Mouse (Mus musculus): ENCODE measurements around the gene Wipi1.

Wipi1 gene

DNA sequence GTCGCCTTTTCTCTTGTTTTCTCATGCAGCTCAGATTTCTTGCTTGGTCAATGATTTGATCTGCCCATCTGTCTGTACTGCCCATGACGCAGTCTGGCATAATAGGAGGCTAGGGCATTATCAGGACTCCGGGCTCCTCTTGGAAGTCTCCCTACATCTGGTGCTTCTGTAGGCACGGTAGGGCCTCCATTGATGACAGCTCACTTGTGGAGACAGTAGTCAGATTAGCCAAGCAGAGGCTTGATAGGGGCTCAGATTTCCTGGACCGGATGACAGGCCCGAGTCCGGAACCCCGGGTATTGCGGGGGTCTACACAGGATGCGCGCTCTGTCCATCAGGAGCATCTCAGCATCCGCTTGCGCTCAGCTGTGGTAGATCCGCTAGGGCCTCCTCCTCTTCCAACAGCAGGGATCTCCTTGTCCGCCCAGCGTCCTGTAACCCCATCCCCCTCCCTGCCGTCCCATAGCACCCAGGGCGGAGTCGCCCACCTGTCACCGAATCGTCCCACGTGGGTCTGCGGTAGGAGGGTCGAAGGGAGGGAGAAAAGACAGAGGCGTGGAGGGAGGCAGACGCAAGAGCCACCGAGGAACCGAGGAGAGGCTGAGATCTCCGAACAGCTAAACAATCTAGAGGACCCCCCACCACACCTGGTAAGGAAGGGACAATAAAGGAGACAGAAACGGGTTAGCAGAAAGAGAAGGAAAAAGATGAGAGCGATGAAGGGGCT lies 38.4 kb upstream of the Wipi1 start:
- TF ChIP-seq NANOG (IDR thresholded peaks at IDR 0.05; ENCODE audit: borderline replicate concordance, low read length) (no peak), CTCF (conservative IDR thresholded peaks at IDR 0.05; ENCODE audit: low read length) (no peak), POU5F1 (IDR thresholded peaks at IDR 0.05; ENCODE audit: borderline replicate concordance, low read length) (no peak)
- Histone ChIP-seq H3K9me3 (ENCODE audit: low read length) (no peaks in the 10 kb centered on the region), H3K36me3 (ENCODE audit: insufficient read depth, low read length) (peaks cover 18% of the 10 kb centered on the region), H3K27me3 (ENCODE audit: insufficient read depth, low read length) (peaks cover 18% of the 10 kb centered on the region), H3K4me1 (replicated peaks; ENCODE audit: low read depth, low read length) (peaks cover 38% of the 10 kb centered on the region), H3K4me3 (replicated peaks; ENCODE audit: low read length) (peak overlapping the region; percentile 94)

DNA sequence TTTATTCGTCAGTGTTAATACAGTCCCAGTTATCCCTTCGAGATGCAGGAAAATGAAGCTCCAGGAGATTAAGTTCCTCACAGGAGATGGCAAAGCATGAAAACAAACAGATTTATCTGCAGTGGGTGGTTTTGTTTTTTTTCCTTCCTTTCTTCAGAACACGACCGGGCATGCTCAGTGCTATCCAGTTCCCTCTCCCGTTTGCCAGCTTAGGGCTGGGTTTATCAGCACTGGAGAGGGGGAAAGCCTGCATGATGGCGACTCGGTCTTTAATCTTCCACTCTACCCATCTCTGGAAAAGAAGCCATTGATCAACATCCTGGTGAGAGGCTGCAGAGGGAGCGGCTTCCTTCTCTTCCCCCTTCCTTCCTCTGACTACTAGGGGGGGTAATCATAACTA lies 37.4 kb upstream of the Wipi1 start, which contains the start of gene Prkar1a:
Gene Prkar1a (plus strand): TSS at position 200 of the 400 bp plus-strand sequence.
- Histone ChIP-seq H3K36me3 (ENCODE audit: insufficient read depth, low read length) (peaks cover 10% of the 10 kb centered on the region), H3K4me1 (replicated peaks; ENCODE audit: low read depth, low read length) (peaks cover 38% of the 10 kb centered on the region), H3K27me3 (ENCODE audit: insufficient read depth, low read length) (peaks cover 18% of the 10 kb centered on the region), H3K9me3 (ENCODE audit: low read length) (no peaks in the 10 kb centered on the region), H3K4me3 (replicated peaks; ENCODE audit: low read length) (peak within 1 kb of the TSS; percentile 94)
- TF ChIP-seq CTCF (conservative IDR thresholded peaks at IDR 0.05; ENCODE audit: low read length) (no peak), POU5F1 (IDR thresholded peaks at IDR 0.05; ENCODE audit: borderline replicate concordance, low read length) (no peak), NANOG (IDR thresholded peaks at IDR 0.05; ENCODE audit: borderline replicate concordance, low read length) (no peak)

DNA sequence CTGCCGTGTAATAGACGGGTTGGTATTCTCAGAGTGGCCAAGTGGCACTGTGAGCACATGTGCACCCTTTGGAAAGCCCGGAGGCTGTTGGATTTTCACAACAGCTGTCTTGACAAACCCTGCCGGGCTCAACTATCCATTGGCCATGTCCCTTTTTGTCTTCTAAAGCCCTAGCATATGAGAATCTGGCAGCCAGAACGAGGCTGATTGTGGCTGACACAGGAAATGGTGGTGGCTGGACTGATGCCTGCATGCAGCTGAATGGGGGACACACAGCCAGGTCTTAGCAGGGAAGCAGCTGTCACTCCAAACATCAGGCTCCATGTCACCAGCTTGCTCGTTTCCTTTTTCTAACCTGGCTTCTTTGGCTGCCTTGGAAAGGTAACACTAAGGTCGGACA lies 36.7 kb upstream of the Wipi1 start:
- Histone ChIP-seq H3K36me3 (ENCODE audit: insufficient read depth, low read length) (peaks cover 3% of the 10 kb centered on the region), H3K27me3 (ENCODE audit: insufficient read depth, low read length) (peaks cover 18% of the 10 kb centered on the region), H3K4me1 (replicated peaks; ENCODE audit: low read depth, low read length) (peaks cover 36% of the 10 kb centered on the region), H3K4me3 (replicated peaks; ENCODE audit: low read length) (no peak overlapping the region), H3K9me3 (ENCODE audit: low read length) (no peaks in the 10 kb centered on the region)
- TF ChIP-seq CTCF (conservative IDR thresholded peaks at IDR 0.05; ENCODE audit: low read length) (no peak), NANOG (IDR thresholded peaks at IDR 0.05; ENCODE audit: borderline replicate concordance, low read length) (no peak), POU5F1 (IDR thresholded peaks at IDR 0.05; ENCODE audit: borderline replicate concordance, low read length) (no peak)

DNA sequence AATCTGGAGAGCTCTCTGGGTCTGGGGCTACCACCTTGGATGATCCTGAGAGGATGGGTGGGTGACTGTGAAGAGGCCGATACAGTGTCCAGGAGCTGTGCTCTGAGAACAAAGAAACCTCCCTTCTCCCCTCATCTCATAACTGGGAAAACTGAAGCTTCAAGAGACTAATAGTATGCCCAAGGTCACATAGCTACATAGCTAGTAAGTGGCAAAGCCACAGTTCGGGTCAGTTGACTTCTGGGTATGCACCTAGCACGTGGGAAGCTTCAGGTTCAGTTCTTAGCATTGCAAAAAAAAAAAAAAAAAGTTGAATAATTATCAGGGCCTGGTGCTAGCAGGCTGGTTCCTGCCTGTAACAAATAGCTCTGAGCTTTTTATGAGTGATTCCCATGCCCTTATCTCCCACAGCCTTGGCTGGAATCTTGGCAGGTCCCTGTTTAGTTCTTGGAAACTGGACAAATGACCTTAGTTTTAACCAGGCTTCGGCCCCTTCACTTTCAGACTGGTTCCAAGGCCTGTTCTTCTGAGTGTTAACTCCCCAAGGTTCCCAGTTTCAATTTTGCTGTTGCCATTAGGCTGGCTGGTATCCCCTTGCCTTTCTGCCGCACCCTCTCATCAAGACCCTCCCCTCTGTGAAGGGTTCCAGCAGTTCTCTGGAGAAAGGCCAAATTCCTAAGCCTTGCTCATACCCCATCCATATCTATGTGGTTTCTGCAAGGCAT lies 29.9 kb upstream of the Wipi1 start:
- Histone ChIP-seq H3K9me3 (ENCODE audit: low read length) (no peaks in the 10 kb centered on the region), H3K4me1 (replicated peaks; ENCODE audit: low read depth, low read length) (no peaks in the 10 kb centered on the region), H3K27me3 (ENCODE audit: insufficient read depth, low read length) (peaks cover 9% of the 10 kb centered on the region; the same call in 1 of the 2 replicates), H3K4me3 (replicated peaks; ENCODE audit: low read length) (no peak overlapping the region), H3K36me3 (ENCODE audit: insufficient read depth, low read length) (no peaks in the 10 kb centered on the region)
- no peak for TF ChIP-seq NANOG (IDR thresholded peaks at IDR 0.05; ENCODE audit: borderline replicate concordance, low read length)
- TF ChIP-seq POU5F1 (IDR thresholded peaks at IDR 0.05; ENCODE audit: borderline replicate concordance, low read length), result no peak
- no peak for TF ChIP-seq CTCF (conservative IDR thresholded peaks at IDR 0.05; ENCODE audit: low read length)

DNA sequence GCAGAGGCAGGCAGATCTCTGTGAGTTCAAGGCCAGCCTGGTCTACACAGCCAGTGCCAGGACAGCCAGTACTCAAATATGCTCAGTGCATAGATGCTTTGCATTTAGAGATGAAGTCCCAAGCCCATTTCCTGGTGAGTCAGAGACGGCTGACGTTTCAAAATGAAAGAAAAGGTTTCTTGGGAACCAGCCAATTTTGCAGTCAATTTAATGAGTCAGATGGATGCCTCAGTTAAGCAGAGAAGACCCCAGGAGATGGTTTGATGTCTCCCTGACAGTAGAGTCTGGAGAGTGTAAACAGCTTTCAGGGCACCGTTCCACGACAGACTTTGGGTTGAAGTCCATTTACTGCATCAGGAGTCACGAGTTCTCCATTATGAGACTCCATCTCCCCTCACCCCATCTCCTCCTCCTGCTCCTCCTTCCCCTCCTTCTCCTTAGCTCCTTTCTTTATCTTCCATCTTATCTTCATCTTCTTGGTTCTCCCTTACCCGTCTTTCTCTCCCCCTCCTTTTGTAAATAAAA lies 24.2 kb upstream of the Wipi1 start:
- no peak overlapping the region for H3K4me3 ChIP-seq (replicated peaks; ENCODE audit: low read length)
- no peaks in the 10 kb centered on the region for H3K4me1 ChIP-seq (replicated peaks; ENCODE audit: low read depth, low read length)
- no peaks in the 10 kb centered on the region for H3K9me3 ChIP-seq (ENCODE audit: low read length)
- TF ChIP-seq POU5F1 (IDR thresholded peaks at IDR 0.05; ENCODE audit: borderline replicate concordance, low read length) (no peak), NANOG (IDR thresholded peaks at IDR 0.05; ENCODE audit: borderline replicate concordance, low read length) (no peak), CTCF (conservative IDR thresholded peaks at IDR 0.05; ENCODE audit: low read length) (no peak)
- H3K27me3 ChIP-seq (ENCODE audit: insufficient read depth, low read length), result 0 out of 2 replicates have a peak, but pooled peaks cover 3% of the 10 kb centered on the region
- no peaks in the 10 kb centered on the region for H3K36me3 ChIP-seq (ENCODE audit: insufficient read depth, low read length)

DNA sequence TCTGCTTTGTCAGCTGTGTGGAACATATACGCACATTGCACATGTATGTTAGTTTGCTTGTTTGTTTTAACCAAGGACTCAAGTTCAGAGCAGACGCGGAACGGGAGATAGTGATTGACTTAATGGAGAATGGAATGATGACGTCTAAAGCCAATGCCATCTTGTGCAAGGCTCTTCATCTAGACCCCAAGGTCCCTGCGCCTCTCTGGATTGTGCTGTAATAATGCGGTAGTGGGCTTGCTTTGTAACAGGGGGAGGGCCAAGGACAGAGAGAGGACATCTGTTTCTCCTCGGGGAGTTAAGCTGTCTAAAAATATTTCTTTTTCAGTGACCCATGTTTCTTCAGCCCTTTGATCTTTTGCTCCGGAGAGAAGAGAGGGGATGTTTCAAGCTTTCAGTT lies 23.2 kb upstream of the Wipi1 start:
- Histone ChIP-seq H3K4me3 (replicated peaks; ENCODE audit: low read length) (no peak overlapping the region), H3K36me3 (ENCODE audit: insufficient read depth, low read length) (no peaks in the 10 kb centered on the region), H3K4me1 (replicated peaks; ENCODE audit: low read depth, low read length) (no peaks in the 10 kb centered on the region), H3K9me3 (ENCODE audit: low read length) (no peaks in the 10 kb centered on the region), H3K27me3 (ENCODE audit: insufficient read depth, low read length) (0 out of 2 replicates have a peak, but pooled peaks cover 3% of the 10 kb centered on the region)
- no peak for TF ChIP-seq CTCF (conservative IDR thresholded peaks at IDR 0.05; ENCODE audit: low read length)
- TF ChIP-seq POU5F1 (IDR thresholded peaks at IDR 0.05; ENCODE audit: borderline replicate concordance, low read length), result no peak
- no peak for TF ChIP-seq NANOG (IDR thresholded peaks at IDR 0.05; ENCODE audit: borderline replicate concordance, low read length)

DNA sequence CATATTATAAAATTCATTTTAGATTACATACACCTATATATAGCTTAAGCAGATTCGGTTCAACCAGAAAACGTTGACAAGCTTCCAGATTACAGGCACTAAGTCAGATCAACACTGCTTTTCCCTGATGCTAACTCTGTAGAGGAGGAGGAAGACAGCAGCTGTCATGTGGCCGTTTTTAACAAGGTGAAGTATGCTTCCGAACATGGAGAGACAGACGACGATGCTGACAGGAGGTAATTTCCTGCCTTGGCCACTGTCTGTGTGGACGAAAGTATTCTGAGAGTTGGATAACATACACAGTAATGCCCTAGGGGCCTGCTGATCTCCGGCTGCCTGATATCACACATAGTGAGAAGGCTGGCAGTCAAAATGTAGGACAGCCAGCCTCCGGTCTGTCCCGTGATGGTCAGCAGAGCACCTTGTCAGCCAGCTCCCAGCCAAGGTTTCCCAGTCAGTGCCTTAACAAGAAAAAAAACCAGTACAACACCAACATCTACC lies 17.3 kb upstream of the Wipi1 start:
- no peaks in the 10 kb centered on the region for H3K9me3 ChIP-seq (ENCODE audit: low read length)
- H3K27me3 ChIP-seq (ENCODE audit: insufficient read depth, low read length), result no peaks in the 10 kb centered on the region
- H3K4me1 ChIP-seq (replicated peaks; ENCODE audit: low read depth, low read length), result no peaks in the 10 kb centered on the region
- TF ChIP-seq CTCF (conservative IDR thresholded peaks at IDR 0.05; ENCODE audit: low read length), result no peak
- no peak for TF ChIP-seq NANOG (IDR thresholded peaks at IDR 0.05; ENCODE audit: borderline replicate concordance, low read length)
- no peak for TF ChIP-seq POU5F1 (IDR thresholded peaks at IDR 0.05; ENCODE audit: borderline replicate concordance, low read length)
- no peak overlapping the region for H3K4me3 ChIP-seq (replicated peaks; ENCODE audit: low read length)
- no peaks in the 10 kb centered on the region for H3K36me3 ChIP-seq (ENCODE audit: insufficient read depth, low read length)

- Histone ChIP-seq H3K36me3 (ENCODE audit: insufficient read depth, low read length) (no peaks in the 10 kb centered on the region), H3K4me3 (replicated peaks; ENCODE audit: low read length) (no peak overlapping the region), H3K9me3 (ENCODE audit: low read length) (no peaks in the 10 kb centered on the region), H3K4me1 (replicated peaks; ENCODE audit: low read depth, low read length) (no peaks in the 10 kb centered on the region), H3K27me3 (ENCODE audit: insufficient read depth, low read length) (peaks cover 2% of the 10 kb centered on the region; the same call in 1 of the 2 replicates)
- TF ChIP-seq CTCF (conservative IDR thresholded peaks at IDR 0.05; ENCODE audit: low read length), result no peak
- TF ChIP-seq NANOG (IDR thresholded peaks at IDR 0.05; ENCODE audit: borderline replicate concordance, low read length), result no peak
- TF ChIP-seq POU5F1 (IDR thresholded peaks at IDR 0.05; ENCODE audit: borderline replicate concordance, low read length), result no peak
These were observed 16.3 kb upstream of the Wipi1 start for GRCm38 (mm10) chr11:109628099-109628498.
